Mouse (Mus musculus): ENCODE results near the gene Atp11a. TPM values are rescaled to one million over a fixed set of nuclear protein-coding genes. Genes with fewer than 3 reads are reported as not detected.

The Atp11a gene
- polyA plus RNA-seq, 1 experiment = 24.0 TPM

DNA sequence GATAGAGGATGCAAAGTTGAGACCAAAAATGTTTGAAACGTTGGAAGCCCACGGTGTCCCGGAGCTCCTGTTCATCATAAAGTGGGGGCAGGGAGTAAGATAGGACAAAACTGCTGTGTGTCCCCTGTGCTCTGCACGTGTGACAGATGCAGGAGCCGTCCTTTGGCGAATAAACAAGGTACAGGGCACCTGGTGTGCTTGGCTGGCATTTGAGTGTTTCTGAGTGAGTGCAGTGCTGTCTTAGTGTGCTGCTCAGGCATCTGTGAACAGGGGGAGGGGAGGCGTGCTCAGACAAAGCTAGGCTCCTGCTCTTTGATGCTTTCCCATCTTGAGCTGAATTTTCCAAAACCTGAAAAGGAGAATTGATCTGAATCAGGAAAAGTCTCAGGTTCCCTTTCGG, 28.7 kb downstream of the Atp11a start:
- H3K4me3 ChIP-seq (ENCODE audit: insufficient read depth, low read length) = no peak overlapping the region
- peaks cover 12% of the 10 kb centered on the region for H3K4me1 ChIP-seq (ENCODE audit: control insufficient read depth, insufficient read depth, low read length)
- TF ChIP-seq CTCF (IDR thresholded peaks at IDR 0.05; ENCODE audit: low read depth, low read length) (no peak), POLR2A (IDR thresholded peaks at IDR 0.05; ENCODE audit: borderline replicate concordance, low read depth, low read length) (no peak)
- H3K27ac ChIP-seq (ENCODE audit: insufficient read depth, low read depth, low read length) = no peak overlapping the region

DNA sequence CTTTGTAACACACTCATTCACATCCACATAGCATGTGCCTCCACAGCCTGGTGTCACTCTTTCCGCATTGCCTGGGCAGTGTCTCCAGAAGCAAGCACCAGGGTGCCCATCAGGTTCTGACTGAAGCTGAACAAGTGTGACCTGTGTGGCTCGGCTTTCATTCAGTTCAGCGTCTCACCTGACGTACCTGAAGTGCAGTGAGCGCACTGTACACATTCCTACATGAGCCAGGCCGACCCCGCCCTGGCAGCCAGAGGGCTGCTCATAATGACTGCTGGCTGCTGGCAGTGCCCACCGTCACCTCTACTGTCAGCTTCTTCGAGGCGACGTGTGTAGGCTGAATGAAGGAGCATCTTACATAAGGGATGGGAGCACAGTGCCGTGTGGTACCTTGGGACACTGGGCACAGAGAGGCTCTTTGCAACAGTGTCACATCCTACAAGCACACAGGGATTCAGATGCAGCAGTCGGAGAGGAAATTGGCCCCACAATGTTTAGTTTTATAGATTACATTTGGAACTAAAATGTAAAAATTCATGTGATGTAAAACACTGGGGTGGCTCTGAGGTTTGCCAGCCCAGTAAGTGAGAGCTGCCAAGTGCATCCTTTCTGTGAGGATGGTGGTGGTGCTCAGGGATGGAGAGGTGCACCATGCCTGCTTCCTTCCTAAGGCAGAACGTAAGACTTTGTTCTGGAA, 29.6 kb downstream of the Atp11a start:
- no peak overlapping the region for H3K4me3 ChIP-seq (ENCODE audit: insufficient read depth, low read length)

DNA sequence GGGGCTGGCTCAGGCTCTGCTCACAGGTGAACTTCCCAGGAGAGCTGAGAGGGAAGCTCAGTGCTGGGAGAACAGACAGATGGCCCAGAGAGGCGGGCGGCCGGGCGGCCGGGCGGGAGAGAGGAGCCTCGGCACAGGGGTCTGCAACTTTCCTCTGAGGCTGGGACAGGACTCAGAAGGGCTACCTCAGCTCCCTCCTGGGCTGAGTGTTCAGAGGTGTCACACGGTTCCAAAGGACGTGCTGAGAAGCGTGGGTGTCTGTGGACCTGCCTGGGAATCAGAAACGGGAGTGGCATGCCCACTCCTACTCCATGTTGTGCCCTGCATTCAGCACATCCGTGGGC, 30.1 kb downstream of the Atp11a start:
- peaks cover 9% of the 10 kb centered on the region for H3K4me1 ChIP-seq (ENCODE audit: control insufficient read depth, insufficient read depth, low read length)
- no peak overlapping the region for H3K27ac ChIP-seq (ENCODE audit: insufficient read depth, low read depth, low read length)
- TF ChIP-seq POLR2A (IDR thresholded peaks at IDR 0.05; ENCODE audit: borderline replicate concordance, low read depth, low read length) = no peak
- TF ChIP-seq CTCF (IDR thresholded peaks at IDR 0.05; ENCODE audit: low read depth, low read length) = no peak
- H3K4me3 ChIP-seq (ENCODE audit: insufficient read depth, low read length) = no peak overlapping the region

More for the DNA sequence above, 29.6 kb downstream of the Atp11a start:
- TF ChIP-seq CTCF (IDR thresholded peaks at IDR 0.05; ENCODE audit: low read depth, low read length) (no peak), POLR2A (IDR thresholded peaks at IDR 0.05; ENCODE audit: borderline replicate concordance, low read depth, low read length) (no peak)
- no peak overlapping the region for H3K27ac ChIP-seq (ENCODE audit: insufficient read depth, low read depth, low read length)
- peaks cover 9% of the 10 kb centered on the region for H3K4me1 ChIP-seq (ENCODE audit: control insufficient read depth, insufficient read depth, low read length)

DNA sequence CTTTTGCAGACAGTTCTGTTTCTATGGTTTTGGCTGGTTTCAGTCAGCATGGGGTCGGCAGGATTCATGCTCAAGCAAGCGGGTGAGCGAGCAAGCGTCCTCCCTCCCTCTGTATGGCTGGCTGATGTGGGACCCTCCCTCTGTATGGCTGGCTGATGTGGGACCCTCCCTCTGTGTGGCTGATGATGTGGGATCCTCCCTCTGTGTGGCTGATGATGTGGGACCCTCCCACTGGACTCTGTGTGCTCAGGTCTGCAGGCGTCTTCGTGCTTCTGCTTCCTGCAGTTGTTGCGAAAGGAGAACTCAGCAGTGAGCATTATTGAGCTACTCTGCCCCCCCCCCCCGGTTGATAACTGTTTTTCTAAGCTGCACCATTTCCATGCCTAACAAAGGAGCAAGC, 30.6 kb downstream of the Atp11a start:
- no peak overlapping the region for H3K27ac ChIP-seq (ENCODE audit: insufficient read depth, low read depth, low read length)
- no peak for TF ChIP-seq POLR2A (IDR thresholded peaks at IDR 0.05; ENCODE audit: borderline replicate concordance, low read depth, low read length)
- no peak for TF ChIP-seq CTCF (IDR thresholded peaks at IDR 0.05; ENCODE audit: low read depth, low read length)
- no peak overlapping the region for H3K4me3 ChIP-seq (ENCODE audit: insufficient read depth, low read length)
- peaks cover 9% of the 10 kb centered on the region for H3K4me1 ChIP-seq (ENCODE audit: control insufficient read depth, insufficient read depth, low read length)

DNA sequence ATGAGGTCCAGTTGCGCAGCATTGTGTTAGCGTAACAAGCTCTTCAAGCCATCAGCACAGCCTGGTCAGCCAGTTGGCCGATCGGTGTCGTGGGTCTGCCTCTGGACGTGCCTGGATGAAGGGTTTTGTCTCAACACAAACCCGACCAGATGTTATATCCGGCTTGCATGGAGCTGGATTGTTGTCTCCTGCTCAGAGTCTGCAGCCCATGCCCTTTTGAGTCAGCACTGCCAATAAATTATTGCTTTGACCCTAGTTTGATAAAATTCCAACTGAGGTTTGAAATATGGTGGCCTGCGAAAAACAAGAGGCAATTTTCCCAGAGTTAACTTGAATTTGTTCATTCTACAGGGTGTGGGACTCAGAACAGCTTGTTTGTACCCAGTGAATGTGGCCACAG, 31.9 kb downstream of the Atp11a start:
- TF ChIP-seq CTCF (IDR thresholded peaks at IDR 0.05; ENCODE audit: low read depth, low read length) (no peak), POLR2A (IDR thresholded peaks at IDR 0.05; ENCODE audit: borderline replicate concordance, low read depth, low read length) (no peak)
- peaks cover 19% of the 10 kb centered on the region for H3K4me1 ChIP-seq (ENCODE audit: control insufficient read depth, insufficient read depth, low read length)
- no peak overlapping the region for H3K27ac ChIP-seq (ENCODE audit: insufficient read depth, low read depth, low read length)
- no peak overlapping the region for H3K4me3 ChIP-seq (ENCODE audit: insufficient read depth, low read length)

DNA sequence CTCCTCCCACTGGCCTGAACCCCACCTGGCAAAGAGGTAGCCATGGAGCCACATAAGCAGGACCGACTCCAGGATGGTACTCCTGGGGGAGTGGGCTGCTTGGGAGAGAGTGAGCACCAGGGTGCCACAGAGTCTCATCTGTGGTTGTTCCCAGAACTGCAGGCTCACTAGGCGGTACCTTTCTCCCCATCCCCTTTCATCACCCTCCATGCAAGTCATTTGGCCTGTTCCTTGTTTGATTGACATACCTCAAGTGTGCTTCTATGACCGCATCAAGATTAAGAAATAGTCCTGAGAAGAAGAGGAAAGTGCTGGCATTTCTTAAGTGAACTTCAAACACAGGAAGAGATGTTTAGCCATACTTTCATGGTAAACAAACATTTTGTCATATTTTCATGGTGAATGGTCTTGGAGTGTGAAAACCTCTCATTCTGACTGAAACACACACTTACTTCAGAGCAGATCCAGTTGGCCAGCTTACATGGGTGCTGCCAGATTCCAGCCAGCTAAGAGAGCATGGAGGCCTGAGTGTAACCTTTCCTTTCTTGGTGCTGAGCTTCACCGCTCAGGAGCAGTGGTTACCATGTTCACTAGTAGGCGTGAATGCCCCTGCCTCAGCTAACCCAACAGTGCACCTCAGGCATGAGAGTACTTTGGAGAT, 38.3 kb downstream of the Atp11a start:
- no peak overlapping the region for H3K27ac ChIP-seq (ENCODE audit: insufficient read depth, low read depth, low read length)
- peaks cover 11% of the 10 kb centered on the region; the same call in 1 of the 2 replicates for H3K4me1 ChIP-seq (ENCODE audit: control insufficient read depth, insufficient read depth, low read length)
- TF ChIP-seq CTCF (IDR thresholded peaks at IDR 0.05; ENCODE audit: low read depth, low read length) = no peak
- no peak for TF ChIP-seq POLR2A (IDR thresholded peaks at IDR 0.05; ENCODE audit: borderline replicate concordance, low read depth, low read length)
- H3K4me3 ChIP-seq (ENCODE audit: insufficient read depth, low read length) = no peak overlapping the region

DNA sequence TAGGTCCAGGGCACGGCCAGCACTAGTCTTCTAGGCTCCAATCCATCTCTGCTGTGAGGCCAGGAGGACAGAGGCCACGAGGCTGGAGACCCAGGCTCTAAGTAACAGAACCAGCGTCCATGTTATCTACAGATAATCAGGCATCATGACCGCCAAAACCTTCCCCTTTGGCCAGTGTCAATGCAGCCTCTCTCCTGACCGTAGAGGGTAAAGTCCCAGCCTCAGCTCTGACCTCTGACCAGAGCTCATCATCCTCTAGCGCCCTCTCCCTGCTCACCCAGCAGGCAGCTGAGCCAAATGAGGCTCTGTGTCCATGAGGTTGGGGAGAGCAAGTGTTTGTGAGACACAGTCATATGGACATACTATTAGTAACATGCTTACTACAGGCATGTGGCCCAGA, 42.3 kb downstream of the Atp11a start:
- no peak overlapping the region for H3K4me3 ChIP-seq (ENCODE audit: insufficient read depth, low read length)
- H3K4me1 ChIP-seq (ENCODE audit: control insufficient read depth, insufficient read depth, low read length) = peaks cover 18% of the 10 kb centered on the region
- H3K27ac ChIP-seq (ENCODE audit: insufficient read depth, low read depth, low read length) = no peak overlapping the region
- no peak for TF ChIP-seq CTCF (IDR thresholded peaks at IDR 0.05; ENCODE audit: low read depth, low read length)
- TF ChIP-seq POLR2A (IDR thresholded peaks at IDR 0.05; ENCODE audit: borderline replicate concordance, low read depth, low read length) = no peak

DNA sequence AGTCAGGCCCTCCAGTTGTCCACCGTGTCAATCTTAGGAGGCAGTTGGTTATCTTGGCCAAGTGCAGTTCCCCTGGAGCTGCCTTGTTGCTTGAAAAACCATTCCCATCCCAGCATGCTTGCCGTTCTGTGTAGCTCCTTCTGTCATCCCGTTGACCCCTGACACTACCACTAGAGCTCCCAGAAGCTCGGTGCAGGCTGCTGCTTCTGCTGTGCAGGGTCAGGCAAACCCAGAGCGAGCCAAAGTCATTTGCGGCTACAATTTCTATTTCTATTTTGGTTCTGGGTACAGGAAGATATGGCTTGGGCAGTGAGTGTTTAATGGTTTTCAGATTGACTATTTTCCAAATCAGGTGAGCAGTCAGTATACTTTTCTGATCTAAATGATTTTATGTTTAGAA, 43.0 kb downstream of the Atp11a start:
- no peak overlapping the region for H3K4me3 ChIP-seq (ENCODE audit: insufficient read depth, low read length)
- H3K4me1 ChIP-seq (ENCODE audit: control insufficient read depth, insufficient read depth, low read length) = peaks cover 18% of the 10 kb centered on the region
- TF ChIP-seq CTCF (IDR thresholded peaks at IDR 0.05; ENCODE audit: low read depth, low read length) (no peak), POLR2A (IDR thresholded peaks at IDR 0.05; ENCODE audit: borderline replicate concordance, low read depth, low read length) (no peak)
- H3K27ac ChIP-seq (ENCODE audit: insufficient read depth, low read depth, low read length) = no peak overlapping the region

DNA sequence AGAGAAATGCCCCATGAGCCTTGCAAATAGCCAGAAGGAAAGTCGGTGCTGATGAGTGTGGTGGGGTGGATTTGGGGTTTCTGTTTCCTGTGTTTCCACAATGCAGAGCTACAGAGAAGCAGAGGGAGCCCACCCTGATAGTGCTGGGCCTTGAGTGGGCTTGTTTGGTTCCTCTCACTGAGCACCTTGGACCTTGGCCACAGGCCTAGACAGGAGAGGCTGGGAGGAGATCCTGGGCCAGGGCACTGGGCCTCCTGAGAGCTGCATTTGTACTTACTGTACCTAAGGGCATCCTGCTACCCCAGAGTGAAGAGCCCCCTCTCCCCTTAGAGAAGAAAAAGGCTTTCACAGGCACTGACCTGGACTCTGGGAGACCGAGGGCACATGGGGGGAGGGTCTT, 43.4 kb downstream of the Atp11a start:
- Histone ChIP-seq H3K4me1 (ENCODE audit: control insufficient read depth, insufficient read depth, low read length) (peaks cover 18% of the 10 kb centered on the region), H3K4me3 (ENCODE audit: insufficient read depth, low read length) (no peak overlapping the region), H3K27ac (ENCODE audit: insufficient read depth, low read depth, low read length) (no peak overlapping the region)
- TF ChIP-seq CTCF (IDR thresholded peaks at IDR 0.05; ENCODE audit: low read depth, low read length) (no peak), POLR2A (IDR thresholded peaks at IDR 0.05; ENCODE audit: borderline replicate concordance, low read depth, low read length) (no peak)

DNA sequence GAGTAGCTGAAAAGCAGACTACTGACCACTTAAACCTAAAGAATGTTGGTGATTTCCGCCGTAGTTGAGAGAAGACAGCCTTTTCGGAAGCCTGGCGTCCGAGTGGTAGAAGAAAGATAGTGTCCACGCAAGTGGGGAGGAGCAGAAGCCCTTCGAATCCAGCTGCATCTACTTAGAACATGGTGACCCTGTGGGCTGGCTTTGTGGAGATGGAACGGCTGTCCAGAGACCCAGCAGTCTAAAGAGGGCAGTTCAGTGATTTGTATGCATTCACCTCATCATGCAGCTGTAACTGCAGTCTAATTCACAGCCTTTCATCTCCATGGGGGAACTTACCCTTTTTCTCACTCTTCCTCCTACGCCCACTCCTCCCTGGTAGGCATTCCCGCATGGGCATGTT, 44.8 kb downstream of the Atp11a start:
- TF ChIP-seq POLR2A (IDR thresholded peaks at IDR 0.05; ENCODE audit: borderline replicate concordance, low read depth, low read length) = no peak
- no peak for TF ChIP-seq CTCF (IDR thresholded peaks at IDR 0.05; ENCODE audit: low read depth, low read length)
- Histone ChIP-seq H3K4me1 (ENCODE audit: control insufficient read depth, insufficient read depth, low read length) (peaks cover 18% of the 10 kb centered on the region), H3K4me3 (ENCODE audit: insufficient read depth, low read length) (no peak overlapping the region), H3K27ac (ENCODE audit: insufficient read depth, low read depth, low read length) (no peak overlapping the region)
